23 mouse cellular contexts compared by ENCODE assay signal in genomic region chr1:186245723-186246440, GRCm38 (mm10).
"Had no signal": no experiment of that assay in that cellular context is flagged by ENCODE, and none has a peak within 500 bp of the region (broad histone marks: within the 10 kb centered on the region; RNA-seq: fewer than 3 reads in every experiment).

No protein-coding gene starts in this region.

- H3K27ac ChIP-seq: kidney, embryonic 15.5 days; limb, embryonic 12.5 days; limb, embryonic 15.5 days; liver, embryonic 14.5 days; neural tube, embryonic 12.5 days; neural tube, embryonic 15.5 days; stomach, postnatal 0 days had no signal

- H3K36me3 ChIP-seq: kidney, embryonic 15.5 days; limb, embryonic 12.5 days; limb, embryonic 15.5 days; neural tube, embryonic 12.5 days; neural tube, embryonic 15.5 days had no signal

- H3K9me3 ChIP-seq: kidney, embryonic 15.5 days; limb, embryonic 12.5 days; limb, embryonic 15.5 days; neural tube, embryonic 12.5 days; neural tube, embryonic 15.5 days had no signal

- H3K4me3 ChIP-seq: kidney, embryonic 15.5 days; limb, embryonic 12.5 days; limb, embryonic 15.5 days; neural tube, embryonic 12.5 days; neural tube, embryonic 15.5 days had no signal

- H3K4me2 ChIP-seq: kidney, embryonic 15.5 days; limb, embryonic 12.5 days; limb, embryonic 15.5 days; liver, embryonic 11.5 days; midbrain, embryonic 11.5 days; neural tube, embryonic 12.5 days; neural tube, embryonic 15.5 days had no signal

- ATAC-seq: intestine, postnatal 0 days; liver, postnatal 0 days had no signal

- H3K27me3 ChIP-seq: kidney, embryonic 15.5 days; limb, embryonic 12.5 days; limb, embryonic 15.5 days; neural tube, embryonic 12.5 days; neural tube, embryonic 15.5 days had no signal

- H3K4me1 ChIP-seq: neural tube, embryonic 12.5 days had no signal

- DNase-seq: kidney, adult 8-10 months; kidney, postnatal 10 days; kidney, postnatal 4 days; left cerebral cortex, postnatal 4 days; liver, postnatal 0 days; lung, postnatal 36 days; midbrain, embryonic 14.5 days; right cerebral cortex, adult 18-20 months; right cerebral cortex, postnatal 14 days; right cerebral cortex, postnatal 4 days; thymus, adult 2 months; thymus, postnatal 14 days; thymus, postnatal 4 days had no signal

- H3K9ac ChIP-seq: kidney, embryonic 15.5 days; limb, embryonic 12.5 days; limb, embryonic 15.5 days; liver, embryonic 14.5 days; liver, postnatal 0 days; neural tube, embryonic 12.5 days; neural tube, embryonic 15.5 days had no signal
